Mouse (Mus musculus) midbrain, postnatal 0 days (tissue): ENCODE data around the gene Macrod1. TPM values are rescaled to one million over a fixed set of nuclear protein-coding genes. Genes with fewer than 3 reads are reported as not detected.

Experiments used
- ATAC-seq: fragments of 200-750 bp; cut with Nextera tagmentation; 2 replicates; pipeline ENCODE4 v1.8.0; 2017; ENCODE audit warnings: moderate number of reproducible peaks, mild to moderate bottlenecking, moderate TSS enrichment, moderate library complexity; ENCODE audit not compliant: low FRiP score
- DNase-seq: peaks from one replicate; pipeline ENCODE4 v3.0.0-alpha.2; 2015; ENCODE audit warnings: low spot score
- H3K27ac ChIP-seq: fragments of 300-500 bp; sonication (generic); 2 replicates; pipeline ENCODE4 v1.5.1; 2014; ENCODE audit warnings: low read depth, mild to moderate bottlenecking, low read length, mixed read lengths
- H3K27me3 ChIP-seq: fragments of 300-500 bp; sonication (generic); 2 replicates; pipeline ENCODE4 v1.6.1; 2014; ENCODE audit warnings: low read length, control low read depth, mixed read lengths; ENCODE audit not compliant: insufficient read depth
- H3K36me3 ChIP-seq: fragments of 300-500 bp; sonication (generic); 2 replicates; pipeline ENCODE4 v1.6.1; 2014; ENCODE audit warnings: low read length, control low read depth, mixed read lengths; ENCODE audit not compliant: insufficient read depth
- H3K4me1 ChIP-seq: fragments of 300-500 bp; sonication (generic); 2 replicates; pipeline ENCODE4 v1.6.1; 2014; ENCODE audit warnings: mild to moderate bottlenecking, control low read depth, antibody characterized with exemption, low read length, mixed read lengths; ENCODE audit not compliant: insufficient read depth
- H3K4me2 ChIP-seq: fragments of 300-500 bp; sonication (generic); 2 replicates; pipeline ENCODE4 v1.6.1; 2014; ENCODE audit warnings: low read depth, mild to moderate bottlenecking, low read length, mixed read lengths; ENCODE audit not compliant: poor library complexity, severe bottlenecking
- H3K4me3 ChIP-seq: fragments of 300-500 bp; sonication (generic); 2 replicates; pipeline ENCODE4 v1.5.1; 2014; ENCODE audit warnings: low read depth, mild to moderate bottlenecking, low read length, moderate library complexity
- H3K9ac ChIP-seq: fragments of 300-500 bp; sonication (generic); replicated peaks from 2 replicates; pipeline ENCODE4 v1.6.1; 2014; ENCODE audit warnings: mild to moderate bottlenecking, low read length, moderate library complexity, mixed read lengths; ENCODE audit not compliant: poor library complexity, severe bottlenecking
- H3K9me3 ChIP-seq: fragments of 300-500 bp; sonication (generic); 2 replicates; pipeline ENCODE4 v1.6.1; 2016; ENCODE audit warnings: low read length, control low read depth
- CTCF ChIP-seq: IDR thresholded peaks from 2 replicates; pipeline ENCODE4 v1.5.1; 2016; ENCODE audit warnings: antibody characterized with exemption, mild to moderate bottlenecking
- WGBS: fragments of 180-500 bp; shearing (Covaris S2); extraction: QIAGEN DNeasy Blood & Tissue Kit; methylation state at CpG from one replicate; pipeline ENCODE4 v1.1.7; 2014; 5-methylcytosine and 5-hydroxymethylcytosine counted together
- polyA plus RNA-seq: library from polyadenylated mRNA; unstranded; fragments of >200 nt; fragmentation: Nextera tagmentation; extraction: Ambion mirVana; gene quantifications from 2 replicates; pipeline ENCODE4 v1.2.1, GENCODE M21; 2015
- total RNA-seq: library from RNA; depleted of rRNA; stranded (reverse); fragments of >200 nt; gene quantifications from 2 replicates; pipeline ENCODE4 v1.2.3, GENCODE M21; 2014

The Macrod1 gene
- total and polyA plus RNA-seq, 2 experiments from 2014 or later, result 1.4 to 6.2 TPM

DNA sequence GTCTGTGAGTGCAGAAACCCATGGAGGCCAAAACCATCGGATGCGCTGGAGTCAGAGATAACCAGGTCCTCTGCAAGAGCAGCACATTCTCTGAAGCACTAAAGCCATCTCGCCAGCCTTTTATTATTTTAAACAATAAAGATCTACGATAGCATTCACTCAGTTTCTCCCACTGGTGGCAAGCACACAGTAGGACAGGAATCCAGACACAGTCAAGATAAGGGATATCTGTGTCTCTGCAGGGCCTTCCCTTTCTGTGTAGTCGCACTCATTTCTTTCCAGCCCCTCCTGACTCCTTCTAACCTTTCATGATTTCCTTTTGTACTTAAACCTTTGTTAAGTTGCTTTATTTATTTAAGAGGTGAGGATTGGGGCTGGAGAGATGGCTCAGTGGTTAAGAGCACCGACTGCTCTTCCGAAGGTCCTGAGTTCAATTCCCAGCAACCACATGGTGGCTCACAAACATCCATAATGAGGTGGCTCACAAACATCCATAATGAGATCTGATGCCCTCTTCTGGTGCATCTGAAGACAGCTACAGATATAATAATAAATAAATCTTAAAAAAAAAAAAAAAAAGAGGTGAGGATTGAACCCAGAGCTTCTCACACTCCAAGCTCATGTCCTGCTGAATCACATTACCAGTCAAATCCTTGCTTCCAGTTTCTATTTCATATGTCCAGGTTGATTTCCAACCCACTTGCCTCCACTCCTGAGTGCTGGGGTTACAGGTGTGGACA is 153.5 kb downstream of the Macrod1 start:
- Histone ChIP-seq H3K9ac (no peak overlapping the region), H3K4me2 (no peak overlapping the region), H3K4me3 (no peak overlapping the region), H3K27me3 (no peaks in the 10 kb centered on the region), H3K9me3 (no peaks in the 10 kb centered on the region), H3K4me1 (peaks cover 7% of the 10 kb centered on the region), H3K27ac (no peak overlapping the region), H3K36me3 (peaks cover 10% of the 10 kb centered on the region)
- TF ChIP-seq CTCF, result peak; percentile 47
- no peak for ATAC-seq
- WGBS, result 80% methylated on average over 7 of the region's 7 CpGs
- DNase-seq, result no peak

DNA sequence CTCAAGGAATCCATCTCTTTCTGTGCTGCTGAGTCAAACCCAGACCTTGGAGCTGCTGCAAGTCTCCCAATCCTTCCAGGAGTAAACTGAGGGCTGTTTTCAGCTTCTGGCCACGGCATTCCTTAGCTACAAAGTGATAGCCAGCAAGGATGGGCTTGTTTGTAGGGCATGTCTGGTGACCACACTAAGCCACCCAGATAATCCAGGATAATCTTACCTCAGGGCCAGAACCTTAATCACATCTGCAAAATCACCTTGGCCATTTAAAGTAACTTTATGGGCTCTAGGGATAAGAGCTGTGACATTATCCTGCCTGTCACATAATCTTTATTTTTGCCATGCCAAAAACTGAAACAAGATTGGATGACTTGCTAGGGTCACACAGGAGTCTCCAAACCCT is 155.6 kb downstream of the Macrod1 start:
- H3K27ac ChIP-seq, result no peak overlapping the region
- H3K9me3 ChIP-seq, result no peaks in the 10 kb centered on the region
- H3K4me3 ChIP-seq, result no peak overlapping the region
- peaks cover 8% of the 10 kb centered on the region; the same call in 1 of the 2 replicates for H3K4me1 ChIP-seq
- H3K27me3 ChIP-seq, result no peaks in the 10 kb centered on the region
- ATAC-seq (no peak), DNase-seq (no peak)
- no peak overlapping the region for H3K9ac ChIP-seq
- no peak overlapping the region for H3K4me2 ChIP-seq
- no peak for TF ChIP-seq CTCF
- WGBS, result 60% methylated on average over 1 of the region's 1 CpGs
- peaks cover 10% of the 10 kb centered on the region for H3K36me3 ChIP-seq

DNA sequence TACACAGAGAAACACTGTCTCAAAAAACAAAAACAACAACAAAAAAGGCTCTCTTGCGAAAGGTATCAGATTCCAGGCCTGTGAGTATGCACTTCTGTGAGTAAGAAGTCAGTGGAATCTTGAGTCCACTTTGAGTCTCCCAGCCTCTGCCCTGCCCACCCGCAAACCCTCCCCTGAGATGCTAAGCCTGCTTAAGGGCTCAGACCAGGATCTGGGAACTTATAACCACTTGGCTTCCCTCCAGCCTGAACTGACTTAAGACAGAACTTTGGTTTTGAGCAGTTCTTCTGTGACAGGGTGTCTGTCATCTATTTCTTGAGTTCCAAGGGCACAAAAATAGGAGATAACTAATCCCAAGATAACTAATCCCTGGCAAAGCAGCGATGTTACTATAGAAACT is 156.4 kb downstream of the Macrod1 start:
- Histone ChIP-seq H3K9me3 (no peaks in the 10 kb centered on the region), H3K36me3 (peaks cover 10% of the 10 kb centered on the region), H3K27me3 (no peaks in the 10 kb centered on the region), H3K9ac (no peak overlapping the region), H3K27ac (no peak overlapping the region), H3K4me3 (no peak overlapping the region), H3K4me1 (peaks cover 8% of the 10 kb centered on the region; the same call in 1 of the 2 replicates), H3K4me2 (no peak overlapping the region)
- ATAC-seq (no peak), DNase-seq (no peak)
- TF ChIP-seq CTCF, result no peak
- 93% methylated on average over 3 of the region's 3 CpGs for WGBS

DNA sequence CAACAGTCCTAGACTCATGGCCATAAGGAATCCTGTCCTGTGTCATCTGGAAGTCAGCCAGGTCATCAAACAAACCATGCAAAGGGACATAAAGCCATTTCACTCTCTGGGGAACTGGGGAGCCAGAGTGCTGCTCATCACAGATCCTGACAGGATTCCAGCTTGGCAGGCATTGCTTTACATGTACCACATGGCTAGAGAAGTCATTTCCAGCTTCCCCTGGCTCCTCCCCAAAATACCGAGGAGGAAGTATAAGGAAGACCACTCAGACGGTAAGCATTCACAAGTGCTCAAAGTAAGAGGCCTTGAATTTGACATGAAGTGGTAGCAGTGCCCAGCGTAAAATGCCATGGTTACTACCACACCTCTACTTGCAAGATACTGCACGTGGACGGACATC is 157.9 kb downstream of the Macrod1 start:
- Histone ChIP-seq H3K9me3 (no peaks in the 10 kb centered on the region), H3K4me3 (no peak overlapping the region), H3K4me1 (peaks cover 8% of the 10 kb centered on the region; the same call in 1 of the 2 replicates), H3K36me3 (peaks cover 10% of the 10 kb centered on the region), H3K4me2 (no peak overlapping the region), H3K27ac (no peak overlapping the region), H3K27me3 (no peaks in the 10 kb centered on the region), H3K9ac (0 out of 2 replicates have a peak overlapping the region, but pooled peaks have one; percentile 29)
- ATAC-seq (no peak), DNase-seq (peak; percentile 27)
- TF ChIP-seq CTCF, result no peak
- WGBS, result 89% methylated on average over 5 of the region's 5 CpGs

DNA sequence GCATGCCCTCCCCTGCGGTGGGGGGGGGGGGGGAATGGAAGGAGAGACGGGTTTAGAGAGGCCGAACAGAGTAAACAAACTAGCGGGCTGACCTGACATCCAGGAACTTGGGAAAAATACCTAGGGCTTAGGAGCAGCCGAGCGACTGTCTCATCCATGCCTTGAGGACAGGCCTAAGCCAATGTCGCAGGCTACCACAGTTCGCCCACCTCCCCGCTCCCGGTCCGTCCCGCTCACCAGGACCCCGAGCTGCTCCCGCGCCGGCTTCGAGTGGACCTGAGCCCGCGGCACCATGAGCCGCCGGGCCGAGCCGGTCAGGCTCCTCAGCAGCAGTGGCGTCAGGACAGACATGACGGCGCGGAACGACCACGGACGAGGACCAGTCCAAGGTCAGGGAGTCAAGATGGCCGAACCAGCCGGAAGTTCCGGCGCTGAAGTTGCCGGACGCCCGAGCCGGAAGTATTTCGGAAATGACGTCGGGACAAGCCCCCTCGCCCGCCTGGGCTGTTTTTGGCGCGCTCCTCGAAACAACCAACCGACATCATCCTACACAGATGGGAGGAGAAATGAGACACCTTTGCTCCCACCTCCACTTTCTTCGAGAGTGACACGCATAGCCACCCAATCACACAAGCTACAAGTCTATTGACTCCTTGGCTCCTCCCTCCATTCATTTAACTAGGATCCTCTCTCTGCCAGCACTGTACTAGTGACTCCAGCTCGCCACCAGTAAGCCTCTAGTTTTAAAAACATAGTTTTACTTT is 160.7 kb downstream of the Macrod1 start, which contains the start of gene Cox8a:
Gene Cox8a, minus strand, starts transcription at position 455 of the 764 bp plus-strand sequence.
- ATAC-seq, result peak; percentile 96
- H3K9me3 ChIP-seq, result no peaks in the 10 kb centered on the region

DNA sequence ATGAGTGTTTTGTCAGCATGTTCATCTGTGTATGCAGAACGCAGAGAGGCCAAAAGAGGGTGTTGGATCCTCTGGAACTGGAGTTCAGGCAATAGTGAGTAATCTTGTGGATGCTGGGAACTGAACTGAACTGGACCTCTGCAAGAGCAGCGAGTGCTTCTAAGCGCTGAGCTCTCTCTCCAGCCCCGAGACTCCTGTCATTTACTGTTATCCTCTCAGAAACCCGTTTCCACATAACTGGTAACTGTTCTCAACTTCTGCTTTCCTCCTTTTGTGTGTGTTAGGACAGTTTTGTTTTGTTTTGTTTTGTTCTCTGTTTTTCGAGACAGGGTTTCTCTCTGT is 161.3 kb downstream of the Macrod1 start:
- ATAC-seq (no peak), DNase-seq (no peak)
- Histone ChIP-seq H3K27ac (no peak overlapping the region), H3K9me3 (no peaks in the 10 kb centered on the region), H3K27me3 (no peaks in the 10 kb centered on the region), H3K36me3 (peaks cover 10% of the 10 kb centered on the region), H3K4me3 (peak overlapping the region; percentile 59; the same call in 1 of the 2 replicates), H3K9ac (no peak overlapping the region), H3K4me2 (peak overlapping the region; percentile 44), H3K4me1 (peaks cover 8% of the 10 kb centered on the region; the same call in 1 of the 2 replicates)
- WGBS, result 12% methylated on average over 6 of the region's 6 CpGs
- TF ChIP-seq CTCF, result no peak

More for the DNA sequence above, 160.7 kb downstream of the Macrod1 start, which contains the start of gene Cox8a:
- DNase-seq, result peak; percentile 98
- H3K4me3 ChIP-seq, result peak within 1 kb of the TSS; percentile 59
- H3K36me3 ChIP-seq, result peaks cover 10% of the 10 kb centered on the region
- peak within 1 kb of the TSS; percentile 85 for H3K27ac ChIP-seq
- peak; percentile 13; the same call in 1 of the 2 replicates for TF ChIP-seq CTCF
- peak within 1 kb of the TSS; percentile 65 for H3K9ac ChIP-seq
- H3K4me2 ChIP-seq, result peak within 1 kb of the TSS; percentile 77
- no peaks in the 10 kb centered on the region for H3K27me3 ChIP-seq
- peaks cover 8% of the 10 kb centered on the region; the same call in 1 of the 2 replicates for H3K4me1 ChIP-seq
- WGBS, result under 1% methylated on average over 50 of the region's 50 CpGs
